Mouse (Mus musculus): Measurements from ENCODE around the gene Anp32a. TPM values are rescaled to one million over a fixed set of nuclear protein-coding genes. Genes with fewer than 3 reads are reported as not detected.

Gene Anp32a
- polyA plus RNA-seq, 1 experiment from 2014 or later = 184 TPM

DNA sequence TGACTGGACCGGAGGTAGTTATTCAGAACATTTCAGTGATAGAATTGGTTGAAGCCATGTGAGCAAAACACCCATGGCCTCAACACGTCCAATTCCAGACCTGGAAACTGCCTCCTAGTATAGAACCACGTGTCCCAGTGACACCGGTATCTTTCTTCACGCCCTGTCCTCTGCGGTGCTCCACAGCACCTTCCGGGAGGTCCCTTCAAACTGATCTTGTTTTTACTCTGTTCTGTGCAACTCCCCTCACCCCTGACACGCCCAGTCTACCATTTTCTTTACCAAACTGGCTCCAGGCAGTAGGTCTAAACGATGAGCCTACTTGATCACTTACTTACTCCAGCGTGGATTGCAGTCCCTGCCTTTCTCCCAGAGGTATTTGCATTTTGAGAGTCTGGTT, 7.0 kb downstream of the Anp32a start:
- no peak overlapping the region for H3K4me3 ChIP-seq
- H3K27me3 ChIP-seq = no peaks in the 10 kb centered on the region
- no peaks in the 10 kb centered on the region for H3K9me3 ChIP-seq
- no peak overlapping the region for H3K27ac ChIP-seq (replicated peaks)
- H3K9ac ChIP-seq (replicated peaks) = no peak overlapping the region
- WGBS = 85% methylated on average over 10 of the region's 10 CpGs
- H3K36me3 ChIP-seq = no peaks in the 10 kb centered on the region
- no peak for ATAC-seq (ENCODE audit: low FRiP score, low read depth)
- H3K4me2 ChIP-seq (replicated peaks) = no peak overlapping the region
- peaks cover 62% of the 10 kb centered on the region for H3K4me1 ChIP-seq

- Histone ChIP-seq H3K9ac (replicated peaks) (no peak overlapping the region), H3K4me2 (replicated peaks) (no peak overlapping the region), H3K4me1 (peaks cover 66% of the 10 kb centered on the region), H3K27me3 (no peaks in the 10 kb centered on the region), H3K9me3 (no peaks in the 10 kb centered on the region), H3K4me3 (no peak overlapping the region), H3K36me3 (no peaks in the 10 kb centered on the region), H3K27ac (replicated peaks) (0 out of 2 replicates have a peak overlapping the region, but pooled peaks have one; percentile 40)
- no peak for ATAC-seq (ENCODE audit: low FRiP score, low read depth)
- 75% methylated on average over 6 of the region's 6 CpGs for WGBS
Measured at GRCm38 (mm10) chr9:62348467-62348985, 7.4 kb downstream of the Anp32a start.

DNA sequence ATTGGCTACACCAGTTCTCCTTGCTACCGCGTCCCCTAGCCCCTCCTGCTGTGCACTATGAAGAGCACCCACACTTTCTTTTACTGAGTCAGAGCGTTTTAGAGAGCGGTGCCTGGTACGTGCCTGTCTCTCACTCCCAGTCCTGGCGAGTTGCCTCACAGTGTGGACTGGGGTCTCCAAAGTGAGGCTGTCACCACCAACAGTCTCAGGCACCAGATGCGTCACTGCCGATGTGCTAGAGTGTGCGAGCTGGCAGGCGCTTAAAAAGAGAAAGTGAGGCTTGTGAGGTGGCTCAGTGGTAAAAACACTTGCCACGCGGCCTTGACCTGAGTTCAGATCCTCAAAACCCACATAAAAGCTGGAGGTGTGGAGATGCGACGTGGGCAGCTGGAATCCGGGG, 8.2 kb downstream of the Anp32a start:
- peak overlapping the region; percentile 40 for H3K27ac ChIP-seq (replicated peaks)
- H3K27me3 ChIP-seq = no peaks in the 10 kb centered on the region
- H3K4me1 ChIP-seq = peaks cover 71% of the 10 kb centered on the region
- no peak overlapping the region for H3K9ac ChIP-seq (replicated peaks)
- no peaks in the 10 kb centered on the region for H3K9me3 ChIP-seq
- H3K4me2 ChIP-seq (replicated peaks) = no peak overlapping the region
- no peak overlapping the region for H3K4me3 ChIP-seq
- no peak for ATAC-seq (ENCODE audit: low FRiP score, low read depth)
- H3K36me3 ChIP-seq = no peaks in the 10 kb centered on the region
- WGBS = 68% methylated on average over 15 of the region's 15 CpGs

GRCm38 (mm10) chr9:62350721-62351120, 9.6 kb downstream of the Anp32a start:
- Histone ChIP-seq H3K4me2 (replicated peaks) (no peak overlapping the region), H3K36me3 (peaks cover 7% of the 10 kb centered on the region; the same call in 1 of the 2 replicates), H3K9ac (replicated peaks) (no peak overlapping the region), H3K27ac (replicated peaks) (no peak overlapping the region), H3K27me3 (no peaks in the 10 kb centered on the region), H3K9me3 (no peaks in the 10 kb centered on the region), H3K4me1 (peaks cover 60% of the 10 kb centered on the region), H3K4me3 (no peak overlapping the region)
- WGBS = 84% methylated on average over 2 of the region's 2 CpGs
- ATAC-seq (ENCODE audit: low FRiP score, low read depth) = no peak

DNA sequence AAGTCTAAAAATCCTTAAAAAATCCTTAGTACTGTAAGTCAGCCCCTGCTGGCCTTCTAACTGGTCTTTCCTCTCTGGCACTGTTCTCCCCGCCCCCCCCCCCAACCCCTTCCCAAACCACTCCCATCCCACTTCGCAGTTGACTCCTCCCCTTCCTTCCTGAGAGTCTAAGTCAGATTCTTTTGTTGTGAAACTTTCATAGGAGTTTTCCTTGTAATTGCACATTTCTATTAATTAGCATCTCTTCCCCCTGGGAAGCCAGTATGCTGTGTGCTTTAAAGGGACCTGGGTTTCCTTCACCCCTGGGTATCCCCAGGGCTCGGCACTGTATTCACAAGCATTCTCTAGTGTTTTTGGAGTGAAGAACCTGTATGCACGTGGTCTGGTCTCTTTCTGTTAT, 10.1 kb downstream of the Anp32a start:
- Histone ChIP-seq H3K4me3 (no peak overlapping the region), H3K4me2 (replicated peaks) (no peak overlapping the region), H3K27ac (replicated peaks) (0 out of 2 replicates have a peak overlapping the region, but pooled peaks have one; percentile 30), H3K36me3 (peaks cover 12% of the 10 kb centered on the region; the same call in 1 of the 2 replicates), H3K9me3 (no peaks in the 10 kb centered on the region), H3K4me1 (peaks cover 60% of the 10 kb centered on the region), H3K27me3 (no peaks in the 10 kb centered on the region), H3K9ac (replicated peaks) (no peak overlapping the region)
- WGBS = 41% methylated on average over 4 of the region's 4 CpGs
- ATAC-seq (ENCODE audit: low FRiP score, low read depth) = no peak

DNA sequence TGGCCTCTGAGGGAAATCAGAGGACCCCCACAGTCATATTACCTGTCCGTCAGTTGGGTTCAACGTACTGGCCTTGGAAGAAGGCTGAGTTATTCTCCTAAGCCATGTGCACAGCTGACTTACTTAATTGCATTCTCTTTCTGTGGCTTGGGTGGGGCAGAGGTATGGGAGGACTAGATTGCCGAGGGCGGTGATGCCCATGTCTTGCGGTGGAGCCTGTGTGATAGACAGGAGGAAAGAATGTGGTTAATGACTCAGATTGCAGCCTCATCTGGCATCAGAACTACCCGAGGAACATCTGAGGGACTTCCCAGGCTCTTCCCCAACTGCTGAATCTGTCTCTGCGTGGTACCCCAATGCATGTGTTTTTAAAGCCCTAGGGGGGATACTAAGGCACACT, 12.7 kb downstream of the Anp32a start:
- no peak overlapping the region for H3K4me2 ChIP-seq (replicated peaks)
- 71% methylated on average over 7 of the region's 7 CpGs for WGBS
- H3K36me3 ChIP-seq = peaks cover 18% of the 10 kb centered on the region; the same call in 1 of the 2 replicates
- no peaks in the 10 kb centered on the region for H3K27me3 ChIP-seq
- no peak overlapping the region for H3K4me3 ChIP-seq
- H3K27ac ChIP-seq (replicated peaks) = no peak overlapping the region
- no peak for ATAC-seq (ENCODE audit: low FRiP score, low read depth)
- peaks cover 40% of the 10 kb centered on the region for H3K4me1 ChIP-seq
- H3K9me3 ChIP-seq = no peaks in the 10 kb centered on the region
- H3K9ac ChIP-seq (replicated peaks) = no peak overlapping the region

GRCm38 (mm10) chr9:62354838-62355719, 14.0 kb downstream of the Anp32a start:
- Histone ChIP-seq H3K4me2 (replicated peaks) (no peak overlapping the region), H3K36me3 (peaks cover 25% of the 10 kb centered on the region; the same call in 1 of the 2 replicates), H3K9me3 (no peaks in the 10 kb centered on the region), H3K4me1 (peaks cover 29% of the 10 kb centered on the region), H3K27ac (replicated peaks) (no peak overlapping the region), H3K4me3 (no peak overlapping the region), H3K27me3 (no peaks in the 10 kb centered on the region), H3K9ac (replicated peaks) (no peak overlapping the region; the same call in 1 of the 2 replicates)
- ATAC-seq (ENCODE audit: low FRiP score, low read depth) = no peak
- WGBS = 83% methylated on average over 16 of the region's 16 CpGs

- WGBS = 84% methylated on average over 6 of the region's 6 CpGs
- H3K36me3 ChIP-seq = peaks cover 25% of the 10 kb centered on the region; the same call in 1 of the 2 replicates
- no peak overlapping the region for H3K27ac ChIP-seq (replicated peaks)
- no peak for ATAC-seq (ENCODE audit: low FRiP score, low read depth)
- H3K9ac ChIP-seq (replicated peaks) = no peak overlapping the region
- H3K4me2 ChIP-seq (replicated peaks) = no peak overlapping the region
- H3K9me3 ChIP-seq = no peaks in the 10 kb centered on the region
- H3K4me1 ChIP-seq = peaks cover 28% of the 10 kb centered on the region
- no peaks in the 10 kb centered on the region for H3K27me3 ChIP-seq
- no peak overlapping the region for H3K4me3 ChIP-seq
Measured at GRCm38 (mm10) chr9:62355763-62356162, 14.7 kb downstream of the Anp32a start.

- H3K4me1 ChIP-seq = peaks cover 40% of the 10 kb centered on the region
- no peak overlapping the region for H3K9ac ChIP-seq (replicated peaks)
- no peak overlapping the region for H3K27ac ChIP-seq (replicated peaks)
- ATAC-seq (ENCODE audit: low FRiP score, low read depth) = no peak
- H3K4me2 ChIP-seq (replicated peaks) = no peak overlapping the region
- peaks cover 25% of the 10 kb centered on the region; the same call in 1 of the 2 replicates for H3K36me3 ChIP-seq
- no peak overlapping the region for H3K4me3 ChIP-seq
- 0 out of 2 replicates have a peak, but pooled peaks cover 2% of the 10 kb centered on the region for H3K27me3 ChIP-seq
- 87% methylated on average over 8 of the region's 8 CpGs for WGBS
- no peaks in the 10 kb centered on the region for H3K9me3 ChIP-seq
Measured at GRCm38 (mm10) chr9:62357593-62357992, 16.5 kb downstream of the Anp32a start.

GRCm38 (mm10) chr9:62358851-62359250, 17.8 kb downstream of the Anp32a start:
- Histone ChIP-seq H3K36me3 (peaks cover 25% of the 10 kb centered on the region; the same call in 1 of the 2 replicates), H3K9me3 (no peaks in the 10 kb centered on the region), H3K4me2 (replicated peaks) (no peak overlapping the region), H3K27me3 (0 out of 2 replicates have a peak, but pooled peaks cover 5% of the 10 kb centered on the region), H3K4me3 (no peak overlapping the region), H3K4me1 (peaks cover 44% of the 10 kb centered on the region), H3K27ac (replicated peaks) (no peak overlapping the region), H3K9ac (replicated peaks) (no peak overlapping the region)
- ATAC-seq (ENCODE audit: low FRiP score, low read depth) = no peak
- WGBS = 85% methylated on average over 9 of the region's 9 CpGs

DNA sequence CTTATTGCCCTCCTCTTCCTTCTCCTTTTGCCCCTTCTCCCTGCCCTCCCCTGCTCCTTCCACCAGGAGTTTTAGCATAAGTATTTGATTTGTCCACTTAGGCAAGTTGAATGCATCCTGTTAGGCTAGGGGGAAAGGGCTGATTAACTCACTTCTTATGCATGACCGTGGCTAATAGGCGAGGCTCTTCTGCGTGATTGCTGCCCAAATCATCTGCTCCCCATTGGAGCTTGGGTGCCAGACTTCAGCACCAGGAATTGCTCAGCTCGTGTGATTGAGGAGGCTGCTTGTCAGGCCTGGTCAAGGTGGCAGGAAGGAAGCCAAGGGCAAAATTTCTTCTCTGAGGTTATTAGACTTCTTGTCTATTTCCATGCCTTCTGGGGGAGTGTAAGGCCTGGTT, 19.8 kb downstream of the Anp32a start:
- Histone ChIP-seq H3K4me3 (no peak overlapping the region), H3K4me1 (peaks cover 60% of the 10 kb centered on the region), H3K9ac (replicated peaks) (no peak overlapping the region), H3K27me3 (0 out of 2 replicates have a peak, but pooled peaks cover 5% of the 10 kb centered on the region), H3K9me3 (no peaks in the 10 kb centered on the region), H3K36me3 (peaks cover 16% of the 10 kb centered on the region; the same call in 1 of the 2 replicates), H3K27ac (replicated peaks) (no peak overlapping the region), H3K4me2 (replicated peaks) (no peak overlapping the region)
- 30% methylated on average over 4 of the region's 4 CpGs for WGBS
- no peak for ATAC-seq (ENCODE audit: low FRiP score, low read depth)

DNA sequence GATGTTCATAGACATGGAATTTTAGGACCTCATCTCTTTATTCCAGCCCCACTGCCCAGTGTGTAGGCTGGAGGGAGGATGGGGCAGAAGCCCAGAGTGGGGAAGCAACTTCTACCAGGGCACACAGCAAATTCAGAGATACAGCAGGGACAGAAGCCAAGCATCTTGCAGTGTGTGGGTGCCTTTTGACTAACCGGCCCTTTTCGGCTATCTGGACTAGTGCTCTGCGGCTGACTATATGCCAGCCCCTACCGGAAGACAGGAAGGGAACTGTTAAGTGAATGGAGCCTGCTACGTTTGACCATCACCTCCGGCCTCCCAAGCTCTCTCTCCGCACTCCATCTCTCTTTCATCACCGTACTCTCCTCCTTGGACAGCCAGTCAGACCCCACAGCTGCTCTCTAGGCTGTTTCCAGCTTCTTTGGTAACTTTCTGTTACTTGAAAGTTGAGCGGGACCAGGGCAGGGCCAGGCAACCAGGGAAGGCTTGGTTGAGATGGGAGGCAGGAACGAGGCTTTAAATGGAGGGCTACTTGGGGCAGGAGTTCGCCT, 21.8 kb downstream of the Anp32a start:
- H3K27ac ChIP-seq (replicated peaks) = peak overlapping the region; percentile 76
- ATAC-seq (ENCODE audit: low FRiP score, low read depth) = no peak
- WGBS = 36% methylated on average over 11 of the region's 11 CpGs

More for the DNA sequence above, 21.8 kb downstream of the Anp32a start:
- Histone ChIP-seq H3K9ac (replicated peaks) (peak overlapping the region; percentile 49; the same call in 1 of the 2 replicates), H3K4me2 (replicated peaks) (peak overlapping the region; percentile 58), H3K27me3 (0 out of 2 replicates have a peak, but pooled peaks cover 5% of the 10 kb centered on the region), H3K4me3 (no peak overlapping the region; the same call in 1 of the 2 replicates), H3K4me1 (peaks cover 77% of the 10 kb centered on the region), H3K9me3 (no peaks in the 10 kb centered on the region), H3K36me3 (peaks cover 14% of the 10 kb centered on the region; the same call in 1 of the 2 replicates)
